Mouse (Mus musculus): ENCODE results near the gene Spen.
A peak's percentile ranks its signal among the peaks of the same experiment; 100 is the strongest.
"Not testable (repeated sequence)": the region's sequence is repeated elsewhere in the genome, so short reads cannot be mapped to it uniquely, and the experiment has no call there.

The Spen gene

GRCm38 (mm10) chr4:141559898-141560263 lies 21.5 kb upstream of the Spen start:
- peak; percentile 73 for DNase-seq (ENCODE audit: low read depth, low spot score)

- DNase-seq (ENCODE audit: low read depth, low spot score), result peak; percentile 56
These were observed 20.9 kb upstream of the Spen start for GRCm38 (mm10) chr4:141559131-141559897.

- DNase-seq (ENCODE audit: low read depth, low spot score), result no peak
These were observed 20.3 kb upstream of the Spen start for GRCm38 (mm10) chr4:141558658-141559057.

GRCm38 (mm10) chr4:141556163-141556562 lies 17.8 kb upstream of the Spen start:
- DNase-seq (ENCODE audit: low read depth, low spot score), result not testable (repeated sequence)

- DNase-seq (ENCODE audit: low read depth, low spot score), result not testable (repeated sequence)
These were observed 16.0 kb upstream of the Spen start for GRCm38 (mm10) chr4:141554255-141554865.

GRCm38 (mm10) chr4:141552484-141552883 lies 14.1 kb upstream of the Spen start:
- no peak for DNase-seq (ENCODE audit: low read depth, low spot score)

GRCm38 (mm10) chr4:141547299-141547698 lies 8.9 kb upstream of the Spen start:
- DNase-seq (ENCODE audit: low read depth, low spot score), result no peak

GRCm38 (mm10) chr4:141546334-141547200 lies 8.2 kb upstream of the Spen start:
- DNase-seq (ENCODE audit: low read depth, low spot score), result peak; percentile 69

- peak; percentile 99 for DNase-seq (ENCODE audit: low read depth, low spot score)
These were observed 7.4 kb upstream of the Spen start for GRCm38 (mm10) chr4:141545743-141546333.

- no peak for DNase-seq (ENCODE audit: low read depth, low spot score)
These were observed 6.8 kb upstream of the Spen start for GRCm38 (mm10) chr4:141545071-141545742.

- no peak for DNase-seq (ENCODE audit: low read depth, low spot score)
These were observed 6.1 kb upstream of the Spen start for GRCm38 (mm10) chr4:141544536-141544935.

- no peak for DNase-seq (ENCODE audit: low read depth, low spot score)
These were observed 5.2 kb upstream of the Spen start for GRCm38 (mm10) chr4:141543593-141543992.

- DNase-seq (ENCODE audit: low read depth, low spot score), result no peak
These were observed 3.5 kb upstream of the Spen start for GRCm38 (mm10) chr4:141541851-141542250.

GRCm38 (mm10) chr4:141540844-141541243 lies 2.4 kb upstream of the Spen start:
- no peak for DNase-seq (ENCODE audit: low read depth, low spot score)

GRCm38 (mm10) chr4:141539213-141539767 lies 893 bp upstream of the Spen start:
- DNase-seq (ENCODE audit: low read depth, low spot score), result no peak

- DNase-seq (ENCODE audit: low read depth, low spot score), result no peak
These were observed 540 bp downstream of the Spen start for GRCm38 (mm10) chr4:141537706-141538407.

- DNase-seq (ENCODE audit: low read depth, low spot score), result no peak
These were observed 1.2 kb downstream of the Spen start for GRCm38 (mm10) chr4:141537226-141537610.

GRCm38 (mm10) chr4:141536291-141537225 lies 1.8 kb downstream of the Spen start:
- DNase-seq (ENCODE audit: low read depth, low spot score), result peak; percentile 70

- peak; percentile 53 for DNase-seq (ENCODE audit: low read depth, low spot score)
These were observed 3.3 kb downstream of the Spen start for GRCm38 (mm10) chr4:141534947-141535680.
